In the genomic region with DNA sequence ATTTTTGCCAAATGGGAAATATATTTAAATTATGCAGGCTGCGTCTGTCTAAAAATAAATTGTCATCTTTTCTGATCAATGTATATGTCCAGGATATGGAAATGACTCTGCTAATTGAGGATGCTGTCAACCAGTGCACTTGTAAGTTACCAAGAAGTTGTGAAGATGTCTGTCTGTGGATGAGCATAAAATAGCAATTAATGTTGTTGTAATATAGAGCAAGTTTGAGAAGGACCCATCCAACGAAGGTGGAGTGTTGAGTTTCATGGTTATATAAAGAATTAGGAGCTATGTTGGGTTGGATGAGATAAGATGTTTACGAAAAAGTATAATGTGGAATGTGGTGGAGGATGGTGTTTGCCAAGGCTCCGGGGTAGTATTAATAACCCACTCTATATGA, we compare ENCODE assay signal across 14 mouse cellular contexts.
DNase-seq lines count a peak whose midpoint lies in the region; ATAC-seq and TF ChIP-seq lines count a peak whose summit lies in the region.
"Had no signal": no experiment of that assay in that cellular context is flagged by ENCODE, and none has a peak within 500 bp of the region (broad histone marks: within the 10 kb centered on the region; RNA-seq: fewer than 3 reads in every experiment).

No protein-coding gene starts in this region.

- TF ChIP-seq CTCF in forebrain, postnatal 0 days (IDR thresholded peaks at IDR 0.05; ENCODE audit: low read depth) = no peak

- no peaks in the 10 kb centered on the region for H3K27me3 ChIP-seq in forebrain, embryonic 13.5 days
- no peaks in the 10 kb centered on the region for H3K27me3 ChIP-seq in forebrain, embryonic 10.5 days (ENCODE audit: poor library complexity, severe bottlenecking)
- H3K27me3 ChIP-seq in forebrain, postnatal 0 days (ENCODE audit: insufficient read depth, low read length) = no peaks in the 10 kb centered on the region
- H3K27me3 ChIP-seq: embryonic facial prominence, embryonic 12.5 days; hindbrain, embryonic 13.5 days had no signal

- H3K4me3 ChIP-seq in forebrain, embryonic 13.5 days = no peak overlapping the region
- H3K4me3 ChIP-seq in forebrain, embryonic 10.5 days = no peak overlapping the region
- no peak overlapping the region for H3K4me3 ChIP-seq in forebrain, postnatal 0 days (ENCODE audit: low read depth, low read length)
- H3K4me3 ChIP-seq: embryonic facial prominence, embryonic 12.5 days; heart, embryonic 10.5 days; hindbrain, embryonic 13.5 days had no signal

- no peak for DNase-seq in forebrain, embryonic 10.5 days (ENCODE audit: extremely low spot score, low spot score)
- peak; percentile 11 to 23 for DNase-seq in frontal cortex, adult 2 months (ENCODE audit: extremely low spot score in 1 of 2, low spot score in 1 of 2)
- DNase-seq in frontal cortex, postnatal 10 days (ENCODE audit: low spot score in 2 of 2) = no peak
- peak; percentile 46 for DNase-seq in brain, adult 2 months (ENCODE audit: low read depth, low spot score)
- DNase-seq in forebrain, postnatal 0 days = no peak
- DNase-seq in adrenal gland, adult 8-10 months = no peak
- DNase-seq: adrenal gland, postnatal 14 days; heart, adult 18-20 months; heart, postnatal 10 days; kidney, adult 11 months had no signal

- no peak overlapping the region for H3K9ac ChIP-seq in forebrain, embryonic 13.5 days
- no peak overlapping the region for H3K9ac ChIP-seq in forebrain, postnatal 0 days
- H3K9ac ChIP-seq: embryonic facial prominence, embryonic 12.5 days; hindbrain, embryonic 13.5 days had no signal

- H3K9me3 ChIP-seq in forebrain, embryonic 13.5 days (replicated peaks) = no peaks in the 10 kb centered on the region
- no peaks in the 10 kb centered on the region for H3K9me3 ChIP-seq in forebrain, embryonic 10.5 days
- H3K9me3 ChIP-seq in forebrain, postnatal 0 days (ENCODE audit: low read length) = no peaks in the 10 kb centered on the region
- H3K9me3 ChIP-seq: embryonic facial prominence, embryonic 12.5 days; heart, embryonic 10.5 days; hindbrain, embryonic 13.5 days had no signal

- H3K4me2 ChIP-seq in forebrain, embryonic 13.5 days = no peak overlapping the region
- no peak overlapping the region for H3K4me2 ChIP-seq in forebrain, postnatal 0 days (ENCODE audit: low read depth)
- H3K4me2 ChIP-seq: embryonic facial prominence, embryonic 12.5 days; hindbrain, embryonic 13.5 days had no signal

- ATAC-seq in forebrain, embryonic 13.5 days = peak; percentile 32; the same call in 1 of the 2 replicates
- peak; percentile 14; the same call in 1 of the 2 replicates for ATAC-seq in forebrain, postnatal 0 days

- no peaks in the 10 kb centered on the region for H3K4me1 ChIP-seq in forebrain, embryonic 13.5 days
- H3K4me1 ChIP-seq in forebrain, embryonic 10.5 days = no peaks in the 10 kb centered on the region
- H3K4me1 ChIP-seq in forebrain, postnatal 0 days (ENCODE audit: insufficient read depth) = no peaks in the 10 kb centered on the region
- H3K4me1 ChIP-seq: embryonic facial prominence, embryonic 12.5 days; heart, embryonic 10.5 days; hindbrain, embryonic 13.5 days had no signal

- H3K36me3 ChIP-seq in forebrain, embryonic 13.5 days (ENCODE audit: poor library complexity, severe bottlenecking) = no peaks in the 10 kb centered on the region
- H3K36me3 ChIP-seq in forebrain, embryonic 10.5 days (replicated peaks) = no peaks in the 10 kb centered on the region
- H3K36me3 ChIP-seq in forebrain, postnatal 0 days (ENCODE audit: insufficient read depth) = no peaks in the 10 kb centered on the region
- H3K36me3 ChIP-seq: embryonic facial prominence, embryonic 12.5 days; heart, embryonic 10.5 days; hindbrain, embryonic 13.5 days had no signal

- H3K27ac ChIP-seq in forebrain, embryonic 13.5 days = no peak overlapping the region
- H3K27ac ChIP-seq in forebrain, embryonic 10.5 days = no peak overlapping the region
- H3K27ac ChIP-seq in forebrain, postnatal 0 days (ENCODE audit: low read depth, low read length) = peak overlapping the region; percentile 62; the same call in 1 of the 2 replicates
- H3K27ac ChIP-seq: embryonic facial prominence, embryonic 12.5 days; heart, embryonic 10.5 days; hindbrain, embryonic 13.5 days had no signal

- 91% methylated on average over 4 of the region's 4 CpGs for WGBS in forebrain, embryonic 13.5 days
- WGBS in forebrain, embryonic 10.5 days = 93% methylated on average over 4 of the region's 4 CpGs
- WGBS in forebrain, postnatal 0 days = 67% methylated on average over 4 of the region's 4 CpGs

Comparison
In these comparisons a context has a peak if more than half of its experiments do, and no peak if none do; other contexts are left out.
1. DNase-seq: peak in frontal cortex, adult 2 months (2 of 2) and brain, adult 2 months (single experiment); none in forebrain, embryonic 10.5 days (single experiment), frontal cortex, postnatal 10 days (0 of 2), forebrain, postnatal 0 days (single experiment) and adrenal gland, adult 8-10 months (single experiment).